In the genomic region with DNA sequence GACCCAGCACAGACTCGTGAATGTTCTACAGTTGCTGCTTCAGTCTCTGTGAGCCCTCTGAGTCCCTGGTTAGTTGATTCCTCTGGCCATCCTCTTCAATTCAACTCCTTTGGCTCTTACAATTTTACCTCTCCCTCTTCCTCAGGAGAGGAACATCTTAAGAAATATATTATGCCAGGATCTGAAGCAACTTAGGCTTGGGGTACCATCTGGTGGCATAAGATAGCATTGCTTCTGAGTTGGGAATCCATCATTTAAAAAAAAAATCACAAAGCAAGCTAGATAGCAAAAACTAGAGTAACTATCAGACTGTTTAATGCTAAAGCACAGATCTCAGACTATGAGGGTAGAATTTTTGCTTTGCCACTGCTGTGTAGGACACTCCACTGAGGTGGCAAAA, we compare ENCODE assay signal across 17 mouse cellular contexts. TPM values are rescaled to one million over a fixed set of nuclear protein-coding genes. Genes with fewer than 3 reads are reported as not detected.
A peak's percentile ranks its signal among the peaks of the same experiment; 100 is the strongest.
DNase-seq lines count a peak whose midpoint lies in the region; TF ChIP-seq lines count a peak whose summit lies in the region.
"Had no signal": no experiment of that assay in that cellular context is flagged by ENCODE, and none has a peak within 500 bp of the region (broad histone marks: within the 10 kb centered on the region; RNA-seq: fewer than 3 reads in every experiment).

No protein-coding gene starts in this region.

- H3K4me2 ChIP-seq in CH12.LX (ENCODE audit: insufficient read depth, low read depth, poor library complexity, severe bottlenecking), result no peak overlapping the region
- H3K4me2 ChIP-seq: heart, embryonic 12.5 days had no signal

- DNase-seq in heart, adult 2 months, result no peak
- no peak for DNase-seq in heart, postnatal 10 days
- peak; percentile 29 to 69 for DNase-seq in left cerebral cortex, postnatal 25 days (ENCODE audit: low spot score in 2 of 2)
- DNase-seq in left cerebral cortex, adult 8-10 months (ENCODE audit: low spot score in 2 of 2), result no peak
- DNase-seq in CH12.LX (ENCODE audit: extremely low read depth), result peak; percentile 19
- DNase-seq in urinary bladder, postnatal 14 days (ENCODE audit: low spot score), result no peak
- no peak for DNase-seq in lung, postnatal 36 days
- DNase-seq: adrenal gland, postnatal 14 days; cerebellum, adult 11 months; kidney, postnatal 10 days; thymus, postnatal 4 days had no signal

- in situ Hi-C loops in CH12.LX (cut with MboI; ENCODE audit: low pct_ligation_motif_present, low pct_unique_long_range_greater_than_20kb, low sequenced_read_pairs), result no loop called here

- H3K36me3 ChIP-seq in heart, adult 2 months (ENCODE audit: control insufficient read depth, insufficient read depth, low read length), result no peaks in the 10 kb centered on the region
- H3K36me3 ChIP-seq in CH12.LX (replicated peaks in 1 of 2; ENCODE audit: control insufficient read depth in 1 of 2, insufficient read depth in 1 of 2, low read length in 1 of 2), result no peaks in the 10 kb centered on the region
- H3K36me3 ChIP-seq: heart, embryonic 12.5 days had no signal

- H3K4me3 ChIP-seq in heart, adult 2 months, result no peak overlapping the region
- H3K4me3 ChIP-seq in CH12.LX (replicated peaks in 1 of 3; ENCODE audit: low read depth in 2 of 3, low read length in 2 of 3, poor library complexity in 1 of 3), result no peak overlapping the region
- no peak overlapping the region for H3K4me3 ChIP-seq in cortical plate, adult 2 months (ENCODE audit: insufficient read depth, low read length)
- H3K4me3 ChIP-seq: heart, embryonic 12.5 days; megakaryocyte, embryonic 14.5 days; myocyte had no signal

- no peaks in the 10 kb centered on the region for H3K9me3 ChIP-seq in CH12.LX (replicated peaks; ENCODE audit: low read length)
- H3K9me3 ChIP-seq: heart, embryonic 12.5 days; megakaryocyte, embryonic 14.5 days had no signal

- 64% methylated on average over 1 of the region's 1 CpGs for WGBS in heart, adult 2 months

- 0 out of 2 replicates have a peak, but pooled peaks have one; percentile 23 for TF ChIP-seq CTCF in heart, adult 2 months (IDR thresholded peaks at IDR 0.05)
- TF ChIP-seq CTCF in CH12.LX (conservative IDR thresholded peaks at IDR 0.05 in 1 of 2, IDR thresholded peaks at IDR 0.05 in 1 of 2; ENCODE audit: low read depth in 2 of 2, low read length in 2 of 2), result peak; percentile 25 to 75; a peak in 2 of 4 replicates
- peak; percentile 27; the same call in 1 of the 2 replicates for TF ChIP-seq CTCF in cortical plate, adult 2 months (IDR thresholded peaks at IDR 0.05; ENCODE audit: extremely low read depth, insufficient read depth, low read length)

- no peak for TF ChIP-seq POLR2A in heart, adult 2 months (IDR thresholded peaks at IDR 0.05; ENCODE audit: insufficient read depth, low read depth, low read length)
- no peak for TF ChIP-seq POLR2A in CH12.LX (IDR thresholded peaks at IDR 0.05; ENCODE audit: low read depth, low read length)
- TF ChIP-seq POLR2A in cortical plate, adult 2 months (IDR thresholded peaks at IDR 0.05; ENCODE audit: extremely low read depth, insufficient read depth, low read length), result no peak

- peak; percentile 83 for TF ChIP-seq RAD21 in CH12.LX (IDR thresholded peaks at IDR 0.05; ENCODE audit: low read depth, low read length)

- TF ChIP-seq EP300 in heart, adult 2 months (IDR thresholded peaks at IDR 0.05; ENCODE audit: insufficient read depth, low read depth, low read length), result no peak
- TF ChIP-seq EP300 in CH12.LX (IDR thresholded peaks at IDR 0.05; ENCODE audit: low read length), result no peak

- H3K27me3 ChIP-seq in heart, adult 2 months (ENCODE audit: control insufficient read depth, insufficient read depth, low read length), result no peaks in the 10 kb centered on the region
- H3K27me3 ChIP-seq in CH12.LX (replicated peaks), result no peaks in the 10 kb centered on the region
- H3K27me3 ChIP-seq: heart, embryonic 12.5 days; megakaryocyte, embryonic 14.5 days had no signal

- no peak overlapping the region for H3K27ac ChIP-seq in heart, adult 2 months
- H3K27ac ChIP-seq in CH12.LX (ENCODE audit: insufficient read depth, low read depth), result no peak overlapping the region
- no peak overlapping the region for H3K27ac ChIP-seq in cortical plate, adult 2 months (ENCODE audit: insufficient read depth, low read length)
- H3K27ac ChIP-seq: liver, embryonic 14.5 days had no signal

- intact Hi-C loops in heart, adult 2 months (cut with DNase I), result no loop called here
- intact Hi-C loops in heart, postnatal 10 days (cut with DNase I), result no loop called here
- intact Hi-C loops in left cerebral cortex, postnatal 25 days (cut with DNase I), result loop anchor here (1.0 to 2.0 kb wide), 3 partner anchors 319 to 549 kb away; no protein-coding TSS in a partner anchor

- H3K4me1 ChIP-seq in heart, adult 2 months (ENCODE audit: control insufficient read depth, insufficient read depth, low read length), result no peaks in the 10 kb centered on the region; the same call in 1 of the 2 replicates
- no peaks in the 10 kb centered on the region for H3K4me1 ChIP-seq in CH12.LX (ENCODE audit: control insufficient read depth in 1 of 2, insufficient read depth in 2 of 2)
- no peaks in the 10 kb centered on the region; the same call in 1 of the 2 replicates for H3K4me1 ChIP-seq in cortical plate, adult 2 months (ENCODE audit: control insufficient read depth, insufficient read depth, low read length)
- H3K4me1 ChIP-seq: heart, embryonic 12.5 days had no signal

- H3K9ac ChIP-seq in heart, adult 2 months (ENCODE audit: low read depth, low read length), result no peak overlapping the region
- no peak overlapping the region for H3K9ac ChIP-seq in CH12.LX (ENCODE audit: insufficient read depth, low read depth)
- H3K9ac ChIP-seq: heart, embryonic 12.5 days; liver, embryonic 14.5 days had no signal

- dilution Hi-C loops in CH12.LX (cut with MboI; ENCODE audit: extremely low pct_ligation_motif_present, extremely low pct_unique_long_range_greater_than_20kb, low sequenced_read_pairs), result no loop called here

- no peaks in the 10 kb centered on the region for H3K79me2 ChIP-seq in heart, adult 2 months (replicated peaks; ENCODE audit: control insufficient read depth, insufficient read depth, low read length)
- H3K79me2 ChIP-seq in CH12.LX (replicated peaks; ENCODE audit: control insufficient read depth, extremely low read depth, insufficient read depth, poor library complexity, severe bottlenecking), result no peaks in the 10 kb centered on the region

TF ChIP-seq in CH12.LX, 34 proteins besides CTCF, POLR2A, EP300 and RAD21:
- TF ChIP-seq NRF1 (IDR thresholded peaks at IDR 0.05; ENCODE audit: low read depth, low read length) (no peak), MAX (IDR thresholded peaks at IDR 0.05; ENCODE audit: low read length) (no peak), ZC3H11A (IDR thresholded peaks at IDR 0.05; ENCODE audit: low read depth, low read length) (peak; percentile 34; the same call in 1 of the 2 replicates), ZNF384 (IDR thresholded peaks at IDR 0.05; ENCODE audit: low read depth, low read length) (peak; percentile 85), E2F4 (IDR thresholded peaks at IDR 0.05; ENCODE audit: insufficient replicate concordance, low read depth, low read length) (no peak), CHD2 (IDR thresholded peaks at IDR 0.05; ENCODE audit: low read length) (no peak), SMC3 (IDR thresholded peaks at IDR 0.05; ENCODE audit: low read depth, low read length) (peak; percentile 79), NELFE (IDR thresholded peaks at IDR 0.05; ENCODE audit: low read depth, low read length) (no peak)

RNA-seq across cellular contexts. Expression of gene Serpinb8, which starts 27.7 kb away (rescaled TPM):
- total RNA-seq in heart, adult 2 months (2021), result 1 to 10 TPM; 1.8 TPM
- polyA plus RNA-seq in heart, adult 2 months (2012; rRNA removed), result 1.3 and 2.0 TPM in 2 replicates
- total RNA-seq in heart, postnatal 10 days (2021), result 1 to 10 TPM; 3.1 to 6.3 TPM
- total RNA-seq in left cerebral cortex, postnatal 25 days (2021), result 10 to 100 TPM; 14.0 to 17.4 TPM
- total RNA-seq in left cerebral cortex, adult 8-10 months (2022), result 10 to 100 TPM; 12.3 to 15.9 (median 13.6) TPM
- total RNA-seq in CH12.LX (2012; rRNA removed), result 15.1 and 34.2 TPM in 2 replicates
- 1.8 and 2.3 TPM in 2 replicates for total RNA-seq in CH12.LX (2014; rRNA removed)
- polyA plus RNA-seq in CH12.LX (2012; ENCODE audit: insufficient read length, low read depth), result 3.7 TPM in 2 replicates
- 6.8 and 8.1 TPM in 2 replicates for polyA plus RNA-seq in cortical plate, adult 2 months (2012; rRNA removed)

RNA-seq across cellular contexts. Expression of gene Serpinb2, which starts 50.9 kb away (rescaled TPM):
- total RNA-seq in heart, adult 2 months (2021), result under 1 TPM; 0.48 to 0.50 TPM
- polyA plus RNA-seq in heart, adult 2 months (2012; rRNA removed), result 0.09 and 0.68 TPM in 2 replicates
- total RNA-seq in heart, postnatal 10 days (2021), result under 1 TPM in 1 of 2 experiments, not detected in 1; 0.57 TPM
- under 1 TPM in 1 of 2 experiments, not detected in 1; 0.30 TPM for total RNA-seq in left cerebral cortex, postnatal 25 days (2021)
- total RNA-seq in left cerebral cortex, adult 8-10 months (2022), result under 1 TPM in 1 of 4 experiments, not detected in 3; 0.35 TPM
- total RNA-seq in CH12.LX (2012; rRNA removed) (not detected in 2 replicates), CH12.LX (2014; rRNA removed) (not detected in 2 replicates)
- not detected in 2 replicates for polyA plus RNA-seq in CH12.LX (2012; ENCODE audit: insufficient read length, low read depth)
- not detected in 2 replicates for polyA plus RNA-seq in cortical plate, adult 2 months (2012; rRNA removed)
- total RNA-seq: left cerebral cortex, postnatal 36 days had no signal

Comparison
In these comparisons a context has a peak if more than half of its experiments do, and no peak if none do; other contexts are left out.
1. DNase-seq: peak in left cerebral cortex, postnatal 25 days (2 of 2) and CH12.LX (single experiment); none in heart, adult 2 months (0 of 2), heart, postnatal 10 days (0 of 2), left cerebral cortex, adult 8-10 months (0 of 2), urinary bladder, postnatal 14 days (single experiment) and lung, postnatal 36 days (single experiment).
2. Peak in every context shown above with its lines, with median percentiles within 50 percentile points of each other: CTCF ChIP-seq.